Mouse (Mus musculus) heart, adult 2 months (tissue): Measurements from ENCODE around the gene Arid4a. TPM values are rescaled to one million over a fixed set of nuclear protein-coding genes. Genes with fewer than 3 reads are reported as not detected.

Experiments
- DNase-seq, 2 experiments: peaks; one replicate each; pipeline ENCODE4 v3.0.0; 2021
- H3K27ac ChIP-seq: fragments of 200-600 bp; 2 replicates; pipeline ENCODE4 v1.8.1; 2022
- H3K27me3 ChIP-seq: fragments of 200-500 bp; 2 replicates; pipeline ENCODE4 v1.6.1; 2012; ENCODE audit warnings: mild to moderate bottlenecking, low read length, inconsistent platforms, mixed read lengths; ENCODE audit not compliant: control insufficient read depth, insufficient read depth
- H3K36me3 ChIP-seq: fragments of 200-500 bp; 2 replicates; pipeline ENCODE4 v1.6.1; 2012; ENCODE audit warnings: low read length, inconsistent platforms; ENCODE audit not compliant: control insufficient read depth, insufficient read depth
- H3K4me1 ChIP-seq: fragments of 200-500 bp; 2 replicates; pipeline ENCODE4 v1.6.1; 2011; ENCODE audit warnings: low read length; ENCODE audit not compliant: control insufficient read depth, insufficient read depth
- H3K4me3 ChIP-seq: fragments of 200-600 bp; 2 replicates; pipeline ENCODE4 v1.8.1; 2022
- H3K79me2 ChIP-seq: fragments of 200-500 bp; replicated peaks from 2 replicates; pipeline ENCODE4 v1.6.1; 2012; ENCODE audit warnings: mild to moderate bottlenecking, inconsistent platforms, low read length, moderate library complexity, mixed read lengths; ENCODE audit not compliant: control insufficient read depth, insufficient read depth
- H3K9ac ChIP-seq: fragments of 200-500 bp; 2 replicates; pipeline ENCODE4 v1.6.1; 2012; ENCODE audit warnings: low read depth, mild to moderate bottlenecking, control low read depth, inconsistent platforms, low read length, mixed read lengths
- CTCF ChIP-seq: fragments of 200-600 bp; IDR thresholded peaks from 2 replicates; pipeline ENCODE4 v1.8.1; 2022; ENCODE audit warnings: antibody characterized with exemption, mild to moderate bottlenecking, moderate library complexity
- EP300 ChIP-seq: fragments of 200-500 bp; IDR thresholded peaks from 2 replicates; pipeline ENCODE4 v1.6.1; 2011; ENCODE audit warnings: low read depth, low read length, control low read depth; ENCODE audit not compliant: insufficient read depth
- POLR2A ChIP-seq: fragments of 200-500 bp; IDR thresholded peaks from 2 replicates; pipeline ENCODE4 v1.6.1; 2011; ENCODE audit warnings: mild to moderate bottlenecking, low read depth, low read length, control low read depth; ENCODE audit not compliant: insufficient read depth
- WGBS: fragments of 180-500 bp; shearing (Covaris S2); methylation state at CpG from one replicate; pipeline ENCODE4 v1.1.7; 2018; 5-methylcytosine and 5-hydroxymethylcytosine counted together
- intact Hi-C: fragments of 180-260 bp; cut with DNase I; formaldehyde crosslinking; loops from one replicate; pipeline ENCODE4 v1.15.1; 2025
- polyA plus RNA-seq: library from polyadenylated mRNA; depleted of rRNA; stranded (reverse); fragments of >200 nt; gene quantifications from 2 replicates; pipeline ENCODE4 v1.2.3, GENCODE M21; 2012
- total RNA-seq, 2 experiments: library from RNA; stranded (reverse); gene quantifications; 2 replicates each; pipeline ENCODE4 v1.2.3; 2021

Gene Arid4a
- total and polyA plus RNA-seq, 3 experiments, result 2.5 to 15.3 (median 14.1) TPM

DNA sequence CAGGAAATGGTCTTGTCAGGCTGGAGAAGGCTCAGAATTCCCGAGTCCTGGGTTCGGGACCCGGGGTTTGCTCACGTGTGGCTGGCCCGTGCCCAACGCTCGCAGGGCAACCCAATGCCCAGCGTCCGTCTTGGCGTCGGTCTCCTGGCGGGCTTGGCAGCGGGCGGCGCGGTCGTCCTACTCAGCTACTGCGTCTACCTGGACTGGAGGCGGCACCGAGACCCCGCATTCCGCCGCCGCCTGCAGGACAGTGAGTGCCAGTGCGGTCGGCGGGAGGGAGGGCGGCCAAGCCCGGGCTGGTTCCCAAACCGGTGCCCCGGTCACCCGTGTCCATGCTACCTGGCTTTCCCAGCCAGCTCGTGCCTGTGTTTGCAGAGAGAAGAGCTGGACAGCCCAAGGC lies 95.5 kb downstream of the Arid4a start, which contains the start of gene Tomm20l:
TSS of gene Tomm20l (plus strand) at position 98 of the 400 bp plus-strand sequence.
- no peaks in the 10 kb centered on the region for H3K27me3 ChIP-seq
- H3K36me3 ChIP-seq, result no peaks in the 10 kb centered on the region
- H3K4me3 ChIP-seq, result peak within 1 kb of the TSS; percentile 31
- H3K9ac ChIP-seq, result peak within 1 kb of the TSS; percentile 23; the same call in 1 of the 2 replicates
- DNase-seq, result peak; percentile 60 to 61
- H3K4me1 ChIP-seq, result peaks cover 5% of the 10 kb centered on the region; the same call in 1 of the 2 replicates
- TF ChIP-seq CTCF (peak; percentile 67), POLR2A (no peak)
- 11% methylated on average over 33 of the region's 33 CpGs for WGBS
- peak within 1 kb of the TSS; percentile 11 for H3K27ac ChIP-seq
- no peaks in the 10 kb centered on the region for H3K79me2 ChIP-seq
- intact Hi-C loops, result no loop called here

- TF ChIP-seq POLR2A (no peak), CTCF (no peak), EP300 (no peak)
- no peak overlapping the region for H3K27ac ChIP-seq
- no peak overlapping the region for H3K9ac ChIP-seq
- no peaks in the 10 kb centered on the region for H3K27me3 ChIP-seq
- WGBS, result 13% methylated on average over 10 of the region's 10 CpGs
- H3K36me3 ChIP-seq, result no peaks in the 10 kb centered on the region
- DNase-seq, result no peak
- H3K4me3 ChIP-seq, result no peak overlapping the region
- H3K79me2 ChIP-seq, result no peaks in the 10 kb centered on the region
- H3K4me1 ChIP-seq, result peaks cover 5% of the 10 kb centered on the region; the same call in 1 of the 2 replicates
- intact Hi-C loops, result no loop called here
Measured at GRCm38 (mm10) chr12:71113074-71113473, 97.3 kb downstream of the Arid4a start.

DNA sequence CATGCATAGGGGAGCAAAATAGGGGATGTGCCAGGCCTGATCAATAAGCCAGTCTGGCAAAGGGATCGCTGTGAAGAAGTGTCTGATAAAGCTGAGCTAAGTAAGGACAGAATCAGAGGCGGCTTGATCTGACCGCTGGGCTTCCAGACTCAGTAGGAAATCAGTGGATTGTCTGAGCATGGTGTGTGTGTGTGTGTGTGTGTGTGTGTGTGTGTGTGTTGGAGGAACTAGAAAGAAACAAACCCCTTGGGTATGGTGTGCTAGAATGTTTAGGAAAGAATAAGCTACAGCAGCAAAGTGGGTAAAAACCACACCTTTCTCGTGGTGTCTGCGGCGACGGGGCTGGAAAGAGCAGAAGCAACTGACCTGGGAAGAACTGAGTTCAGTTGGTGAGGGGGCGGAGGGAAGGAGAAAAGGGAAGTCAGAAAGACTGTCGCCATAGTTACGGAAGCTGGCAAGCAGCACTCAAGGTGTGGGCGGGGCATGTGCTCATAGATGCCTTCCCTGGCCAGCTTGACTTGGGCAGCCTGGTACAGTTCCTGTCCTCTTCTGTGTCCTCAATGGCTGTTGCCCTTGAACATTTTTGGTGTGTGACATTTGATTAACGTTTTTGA lies 98.0 kb downstream of the Arid4a start:
- no peak for TF ChIP-seq POLR2A
- no peak for TF ChIP-seq CTCF
- TF ChIP-seq EP300, result no peak
- intact Hi-C loops, result no loop called here
- Histone ChIP-seq H3K4me3 (no peak overlapping the region), H3K36me3 (no peaks in the 10 kb centered on the region), H3K9ac (no peak overlapping the region), H3K27ac (no peak overlapping the region), H3K27me3 (no peaks in the 10 kb centered on the region), H3K4me1 (peaks cover 5% of the 10 kb centered on the region; the same call in 1 of the 2 replicates), H3K79me2 (no peaks in the 10 kb centered on the region)
- peak in 1 of 2 experiments; percentile 63 for DNase-seq
- 28% methylated on average over 12 of the region's 12 CpGs for WGBS

DNA sequence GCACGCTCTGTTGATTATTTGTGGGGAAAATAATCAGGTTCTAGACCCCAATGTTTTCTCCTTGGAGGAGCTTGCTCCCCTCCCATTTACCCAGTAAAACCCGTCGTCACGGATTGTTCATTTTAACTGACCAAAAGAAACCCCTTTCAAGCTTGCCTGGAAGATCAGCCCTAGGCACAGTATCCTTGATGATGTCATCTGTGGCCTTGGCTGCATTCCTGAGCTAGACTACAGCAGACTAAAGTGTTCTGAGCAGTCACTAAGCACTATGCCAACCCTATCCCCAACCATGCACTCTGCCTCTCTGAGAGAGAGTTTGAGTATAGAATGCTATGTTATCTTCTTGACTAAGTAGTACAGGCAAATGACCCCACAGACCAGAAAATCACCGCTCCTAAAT lies 100.6 kb downstream of the Arid4a start:
- no peaks in the 10 kb centered on the region for H3K36me3 ChIP-seq
- no peaks in the 10 kb centered on the region for H3K27me3 ChIP-seq
- DNase-seq, result no peak
- no peaks in the 10 kb centered on the region for H3K79me2 ChIP-seq
- H3K4me3 ChIP-seq, result no peak overlapping the region
- no peak for TF ChIP-seq EP300
- no peak overlapping the region for H3K27ac ChIP-seq
- intact Hi-C loops, result no loop called here
- H3K9ac ChIP-seq, result no peak overlapping the region
- 69% methylated on average over 5 of the region's 5 CpGs for WGBS
- peaks cover 5% of the 10 kb centered on the region; the same call in 1 of the 2 replicates for H3K4me1 ChIP-seq

DNA sequence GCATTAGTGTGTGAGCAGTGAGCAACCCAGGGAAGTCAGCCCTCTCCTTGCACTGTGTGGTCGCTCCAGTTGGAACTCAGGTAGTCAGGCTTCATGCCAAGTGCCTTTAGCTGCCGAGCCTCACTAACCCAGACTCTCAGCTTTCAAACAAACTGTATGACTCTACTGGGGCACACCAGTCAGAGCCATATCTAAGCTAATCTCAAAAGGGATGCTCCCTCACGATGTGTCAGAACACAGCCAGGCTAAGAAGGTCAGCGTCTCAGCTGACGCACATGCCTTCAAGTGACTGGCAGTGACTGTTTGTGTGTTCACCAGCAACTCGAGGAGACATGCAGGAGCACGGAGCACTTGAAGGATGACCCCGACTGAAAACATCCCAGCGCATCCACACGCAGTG lies 106.9 kb downstream of the Arid4a start:
- Histone ChIP-seq H3K79me2 (no peaks in the 10 kb centered on the region), H3K9ac (no peak overlapping the region), H3K4me3 (no peak overlapping the region), H3K27me3 (no peaks in the 10 kb centered on the region), H3K36me3 (peaks cover 5% of the 10 kb centered on the region; the same call in 1 of the 2 replicates), H3K4me1 (no peaks in the 10 kb centered on the region), H3K27ac (no peak overlapping the region)
- DNase-seq, result no peak
- intact Hi-C loops, result no loop called here
- WGBS, result 76% methylated on average over 10 of the region's 10 CpGs
- no peak for TF ChIP-seq CTCF
- TF ChIP-seq EP300, result no peak
- no peak for TF ChIP-seq POLR2A

DNA sequence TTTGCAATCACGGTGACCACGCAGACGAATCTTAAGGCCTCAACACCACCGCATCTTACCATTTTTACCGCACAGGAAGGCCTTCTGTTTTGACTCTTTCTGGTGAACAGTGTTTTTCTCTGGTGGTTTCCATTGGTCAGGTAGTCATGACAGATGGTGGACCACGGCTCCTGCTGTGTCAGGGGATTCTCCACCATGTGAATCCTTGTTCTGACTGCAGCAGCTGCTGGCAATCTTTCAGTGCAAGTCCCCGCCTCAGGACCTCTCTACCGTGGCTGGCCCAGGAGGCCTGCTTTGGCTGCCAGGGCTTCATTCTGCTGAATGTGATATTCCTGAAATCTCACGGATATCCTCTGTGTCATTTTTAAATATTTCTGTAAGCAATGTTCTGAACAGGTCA lies 107.5 kb downstream of the Arid4a start:
- WGBS, result 86% methylated on average over 9 of the region's 9 CpGs
- H3K79me2 ChIP-seq, result no peaks in the 10 kb centered on the region

More for the DNA sequence above, 107.5 kb downstream of the Arid4a start:
- H3K27ac ChIP-seq, result no peak overlapping the region
- intact Hi-C loops, result no loop called here
- no peaks in the 10 kb centered on the region for H3K4me1 ChIP-seq
- no peak overlapping the region for H3K9ac ChIP-seq
- H3K4me3 ChIP-seq, result no peak overlapping the region
- TF ChIP-seq EP300 (no peak), CTCF (no peak)
- H3K36me3 ChIP-seq, result peaks cover 5% of the 10 kb centered on the region; the same call in 1 of the 2 replicates
- no peaks in the 10 kb centered on the region for H3K27me3 ChIP-seq
- DNase-seq, result no peak
